Mouse (Mus musculus): ENCODE data around the gene Prkca. TPM values are rescaled to one million over a fixed set of nuclear protein-coding genes. Genes with fewer than 3 reads are reported as not detected.

Prkca gene
- polyA plus RNA-seq (2012; rRNA removed) = 42.3 and 46.6 TPM in 2 replicates

- no peaks in the 10 kb centered on the region; the same call in none of the 2 replicates for H3K4me1 ChIP-seq (ENCODE audit: control insufficient read depth, insufficient read depth, low read length)
- H3K27ac ChIP-seq (ENCODE audit: insufficient read depth, low read length) = peak within 1 kb of the TSS; percentile 79; the same call in 1 of the 2 replicates
- TF ChIP-seq POLR2A (IDR thresholded peaks at IDR 0.05; ENCODE audit: extremely low read depth, insufficient read depth, low read length) (no peak), CTCF (IDR thresholded peaks at IDR 0.05; ENCODE audit: extremely low read depth, insufficient read depth, low read length) (no peak)
- peak within 1 kb of the TSS; percentile 98 for H3K4me3 ChIP-seq (ENCODE audit: insufficient read depth, low read length)
These were observed at the start of gene Prkca for GRCm38 (mm10) chr11:108343789-108344462. Gene Prkca, minus strand, starts transcription at chr11:108343928.

- Histone ChIP-seq H3K4me1 (ENCODE audit: control insufficient read depth, insufficient read depth, low read length) (no peaks in the 10 kb centered on the region), H3K27ac (ENCODE audit: insufficient read depth, low read length) (no peak overlapping the region), H3K4me3 (ENCODE audit: insufficient read depth, low read length) (no peak overlapping the region)
- TF ChIP-seq POLR2A (IDR thresholded peaks at IDR 0.05; ENCODE audit: extremely low read depth, insufficient read depth, low read length) = no peak
- TF ChIP-seq CTCF (IDR thresholded peaks at IDR 0.05; ENCODE audit: extremely low read depth, insufficient read depth, low read length) = no peak
These were observed 41.9 kb upstream of the Prkca start for GRCm38 (mm10) chr11:108385666-108386024.

GRCm38 (mm10) chr11:108384920-108385665, 41.4 kb upstream of the Prkca start:
- Histone ChIP-seq H3K4me3 (ENCODE audit: insufficient read depth, low read length) (no peak overlapping the region), H3K4me1 (ENCODE audit: control insufficient read depth, insufficient read depth, low read length) (no peaks in the 10 kb centered on the region), H3K27ac (ENCODE audit: insufficient read depth, low read length) (no peak overlapping the region)
- no peak for TF ChIP-seq POLR2A (IDR thresholded peaks at IDR 0.05; ENCODE audit: extremely low read depth, insufficient read depth, low read length)
- no peak for TF ChIP-seq CTCF (IDR thresholded peaks at IDR 0.05; ENCODE audit: extremely low read depth, insufficient read depth, low read length)

GRCm38 (mm10) chr11:108382664-108383063, 38.9 kb upstream of the Prkca start:
- H3K27ac ChIP-seq (ENCODE audit: insufficient read depth, low read length) = no peak overlapping the region
- H3K4me1 ChIP-seq (ENCODE audit: control insufficient read depth, insufficient read depth, low read length) = no peaks in the 10 kb centered on the region
- TF ChIP-seq POLR2A (IDR thresholded peaks at IDR 0.05; ENCODE audit: extremely low read depth, insufficient read depth, low read length) (no peak), CTCF (IDR thresholded peaks at IDR 0.05; ENCODE audit: extremely low read depth, insufficient read depth, low read length) (no peak)
- no peak overlapping the region for H3K4me3 ChIP-seq (ENCODE audit: insufficient read depth, low read length)

- TF ChIP-seq CTCF (IDR thresholded peaks at IDR 0.05; ENCODE audit: extremely low read depth, insufficient read depth, low read length) (no peak), POLR2A (IDR thresholded peaks at IDR 0.05; ENCODE audit: extremely low read depth, insufficient read depth, low read length) (no peak)
- no peak overlapping the region for H3K4me3 ChIP-seq (ENCODE audit: insufficient read depth, low read length)
- no peak overlapping the region for H3K27ac ChIP-seq (ENCODE audit: insufficient read depth, low read length)
- H3K4me1 ChIP-seq (ENCODE audit: control insufficient read depth, insufficient read depth, low read length) = no peaks in the 10 kb centered on the region
These were observed 34.6 kb upstream of the Prkca start for GRCm38 (mm10) chr11:108378363-108378751.

GRCm38 (mm10) chr11:108377680-108378362, 34.1 kb upstream of the Prkca start:
- H3K4me3 ChIP-seq (ENCODE audit: insufficient read depth, low read length) = peak overlapping the region; percentile 7; the same call in 1 of the 2 replicates
- no peak for TF ChIP-seq POLR2A (IDR thresholded peaks at IDR 0.05; ENCODE audit: extremely low read depth, insufficient read depth, low read length)
- peak; percentile 95 for TF ChIP-seq CTCF (IDR thresholded peaks at IDR 0.05; ENCODE audit: extremely low read depth, insufficient read depth, low read length)
- no peak overlapping the region for H3K27ac ChIP-seq (ENCODE audit: insufficient read depth, low read length)
- no peaks in the 10 kb centered on the region for H3K4me1 ChIP-seq (ENCODE audit: control insufficient read depth, insufficient read depth, low read length)

- H3K27ac ChIP-seq (ENCODE audit: insufficient read depth, low read length) = no peak overlapping the region
- TF ChIP-seq CTCF (IDR thresholded peaks at IDR 0.05; ENCODE audit: extremely low read depth, insufficient read depth, low read length) = no peak
- no peak for TF ChIP-seq POLR2A (IDR thresholded peaks at IDR 0.05; ENCODE audit: extremely low read depth, insufficient read depth, low read length)
These were observed 33.1 kb upstream of the Prkca start for GRCm38 (mm10) chr11:108376815-108377214.

GRCm38 (mm10) chr11:108367046-108367445, 23.3 kb upstream of the Prkca start:
- H3K27ac ChIP-seq (ENCODE audit: insufficient read depth, low read length) = no peak overlapping the region
- no peaks in the 10 kb centered on the region for H3K4me1 ChIP-seq (ENCODE audit: control insufficient read depth, insufficient read depth, low read length)
- no peak overlapping the region for H3K4me3 ChIP-seq (ENCODE audit: insufficient read depth, low read length)
- TF ChIP-seq CTCF (IDR thresholded peaks at IDR 0.05; ENCODE audit: extremely low read depth, insufficient read depth, low read length) (no peak), POLR2A (IDR thresholded peaks at IDR 0.05; ENCODE audit: extremely low read depth, insufficient read depth, low read length) (no peak)

More at GRCm38 (mm10) chr11:108376815-108377214, 33.1 kb upstream of the Prkca start:
- H3K4me1 ChIP-seq (ENCODE audit: control insufficient read depth, insufficient read depth, low read length) = no peaks in the 10 kb centered on the region
- no peak overlapping the region for H3K4me3 ChIP-seq (ENCODE audit: insufficient read depth, low read length)

GRCm38 (mm10) chr11:108365600-108365999, 21.9 kb upstream of the Prkca start:
- Histone ChIP-seq H3K4me3 (ENCODE audit: insufficient read depth, low read length) (no peak overlapping the region), H3K4me1 (ENCODE audit: control insufficient read depth, insufficient read depth, low read length) (no peaks in the 10 kb centered on the region), H3K27ac (ENCODE audit: insufficient read depth, low read length) (no peak overlapping the region)
- TF ChIP-seq CTCF (IDR thresholded peaks at IDR 0.05; ENCODE audit: extremely low read depth, insufficient read depth, low read length) (no peak), POLR2A (IDR thresholded peaks at IDR 0.05; ENCODE audit: extremely low read depth, insufficient read depth, low read length) (no peak)
